Mouse (Mus musculus) ES-E14 (cell line): ENCODE data around the gene Tgm7. TPM values are rescaled to one million over a fixed set of nuclear protein-coding genes. Genes with fewer than 3 reads are reported as not detected.
"Not testable (repeated sequence)": the region's sequence is repeated elsewhere in the genome, so short reads cannot be mapped to it uniquely, and the experiment has no call there.

ENCODE experiments used
- DNase-seq: peaks from one replicate; pipeline ENCODE4 v3.0.0-alpha.2; 2013; ENCODE audit warnings: low read depth, low spot score
- H3K27ac ChIP-seq: 2 replicates; pipeline ENCODE4 v1.5.1; 2012; ENCODE audit warnings: low read depth, mild to moderate bottlenecking, low read length, moderate library complexity, mixed read lengths; ENCODE audit not compliant: poor library complexity, insufficient read depth, severe bottlenecking
- H3K36me3 ChIP-seq: 2 replicates; pipeline ENCODE4 v1.6.1; 2012; ENCODE audit warnings: mild to moderate bottlenecking, low read length, moderate library complexity, mixed read lengths; ENCODE audit not compliant: control insufficient read depth, poor library complexity, insufficient read depth, severe bottlenecking
- H3K4me1 ChIP-seq, 2 experiments: fragments of 150-350 bp in 1 of 2; sonication (generic) in 1 of 2; 2 replicates each; pipeline ENCODE4 v1.6.1; 2012; ENCODE audit warnings: low read length in 2 of 2, mild to moderate bottlenecking in 1 of 2, mixed read lengths in 1 of 2; ENCODE audit not compliant: control insufficient read depth in 2 of 2, insufficient read depth in 2 of 2, poor library complexity in 1 of 2
- H3K4me3 ChIP-seq, 2 experiments: fragments of 150-350 bp in 1 of 2; sonication (generic) in 1 of 2; 2 replicates each; pipeline ENCODE4 v1.5.1; 2012; ENCODE audit warnings: low read length in 2 of 2, low read depth in 1 of 2, mild to moderate bottlenecking in 1 of 2, mixed read lengths in 1 of 2; ENCODE audit not compliant: insufficient read depth in 1 of 2, poor library complexity in 1 of 2, severe bottlenecking in 1 of 2
- H3K9ac ChIP-seq: 2 replicates; pipeline ENCODE4 v1.6.1; 2012; ENCODE audit warnings: low read depth, mild to moderate bottlenecking, low read length, mixed read lengths; ENCODE audit not compliant: poor library complexity, insufficient read depth, severe bottlenecking
- H3K9me3 ChIP-seq: fragments of 150-350 bp; sonication (generic); 2 replicates; pipeline ENCODE4 v1.6.1; 2012; ENCODE audit warnings: low read depth, mild to moderate bottlenecking, low read length; ENCODE audit not compliant: control insufficient read depth, insufficient read depth
- CHD2 ChIP-seq: IDR thresholded peaks from 2 replicates; pipeline ENCODE4 v1.6.1; 2014; ENCODE audit warnings: mild to moderate bottlenecking, low read depth, low read length, inconsistent platforms
- HCFC1 ChIP-seq: IDR thresholded peaks from 2 replicates; pipeline ENCODE4 v1.6.1; 2012; ENCODE audit warnings: low read length, inconsistent platforms, borderline replicate concordance; ENCODE audit not compliant: insufficient read depth
- MAFK ChIP-seq: IDR thresholded peaks from 2 replicates; pipeline ENCODE4 v1.6.1; 2014; ENCODE audit warnings: mild to moderate bottlenecking, low read depth, low read length, inconsistent platforms; ENCODE audit not compliant: insufficient read depth
- ZC3H11A ChIP-seq: IDR thresholded peaks from 2 replicates; pipeline ENCODE4 v1.6.1; 2012; ENCODE audit warnings: low read depth, mild to moderate bottlenecking, inconsistent platforms, low read length, borderline replicate concordance
- ZNF384 ChIP-seq: IDR thresholded peaks from 2 replicates; pipeline ENCODE4 v1.6.1; 2012; ENCODE audit warnings: low read depth, low read length, inconsistent platforms
- in situ Hi-C, 2 experiments: fragments of 600-800 bp; cut with MboI; formaldehyde crosslinking; loops; one replicate each; pipeline ENCODE4 v1.15.1; 2025; ENCODE audit warnings: low sequenced_read_pairs in 2 of 2, inconsistent platforms in 1 of 2; ENCODE audit not compliant: unreplicated experiment in 2 of 2
- total RNA-seq: library from RNA; depleted of rRNA; stranded (reverse); fragments of 300-350 nt; gene quantifications from 2 replicates; pipeline ENCODE4 v1.2.3, GENCODE M21; 2012

Tgm7 gene
- total RNA-seq, 1 experiment = not detected

- DNase-seq = no peak
- Histone ChIP-seq H3K4me1 (no peaks in the 10 kb centered on the region; a peak in 1 of 4 replicates), H3K27ac (no peak overlapping the region), H3K9ac (no peak overlapping the region), H3K9me3 (no peaks in the 10 kb centered on the region), H3K36me3 (peaks cover 2% of the 10 kb centered on the region; the same call in 1 of the 2 replicates), H3K4me3 (no peak overlapping the region)
- in situ Hi-C loops = no loop called here
- TF ChIP-seq MAFK (no peak), CHD2 (no peak), ZC3H11A (no peak), HCFC1 (no peak), ZNF384 (no peak)
Observed at GRCm38 (mm10) chr2:121132822-121133221, 23.2 kb upstream of the Tgm7 start.

GRCm38 (mm10) chr2:121128865-121129620 is 19.4 kb upstream of the Tgm7 start:
- no peak for TF ChIP-seq ZNF384
- no peak for TF ChIP-seq ZC3H11A
- no peak for TF ChIP-seq HCFC1
- no peak for TF ChIP-seq MAFK
- TF ChIP-seq CHD2 = no peak
- no peak overlapping the region for H3K27ac ChIP-seq
- no peaks in the 10 kb centered on the region for H3K4me1 ChIP-seq
- no peaks in the 10 kb centered on the region for H3K9me3 ChIP-seq
- DNase-seq = no peak
- H3K4me3 ChIP-seq = no peak overlapping the region
- H3K36me3 ChIP-seq = no peaks in the 10 kb centered on the region
- H3K9ac ChIP-seq = no peak overlapping the region
- in situ Hi-C loops = no loop called here

DNA sequence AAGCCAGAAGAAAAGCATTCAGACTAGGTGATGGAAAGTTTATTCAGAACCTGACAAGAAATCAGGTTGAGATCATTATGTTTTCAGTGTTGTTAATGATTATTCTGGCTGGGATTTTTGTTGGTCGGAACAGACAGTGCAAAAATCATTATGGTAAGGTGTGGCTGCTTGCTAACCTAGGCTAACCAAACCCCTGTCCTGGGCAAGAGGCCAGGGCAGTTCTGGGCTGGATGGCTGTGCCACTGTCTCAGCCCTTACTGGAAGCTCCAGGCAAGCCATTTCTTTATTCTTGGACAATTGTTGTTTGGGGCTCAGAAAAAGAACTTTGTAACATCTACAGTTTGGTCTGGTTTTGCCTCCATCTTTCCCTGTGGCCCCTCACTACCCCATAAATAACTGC is 17.9 kb upstream of the Tgm7 start:
- Histone ChIP-seq H3K4me3 (no peak overlapping the region), H3K9ac (no peak overlapping the region), H3K4me1 (no peaks in the 10 kb centered on the region), H3K27ac (no peak overlapping the region), H3K36me3 (no peaks in the 10 kb centered on the region), H3K9me3 (no peaks in the 10 kb centered on the region)
- DNase-seq = no peak
- in situ Hi-C loops = no loop called here
- no peak for TF ChIP-seq CHD2
- no peak for TF ChIP-seq HCFC1
- no peak for TF ChIP-seq ZC3H11A

GRCm38 (mm10) chr2:121126302-121126701 is 16.7 kb upstream of the Tgm7 start:
- H3K4me3 ChIP-seq, H3K9me3 ChIP-seq, in situ Hi-C loops, H3K36me3 ChIP-seq, H3K27ac ChIP-seq, H3K9ac ChIP-seq, H3K4me1 ChIP-seq, DNase-seq: not testable (repeated sequence)

- H3K4me3 ChIP-seq = no peak overlapping the region
- H3K9me3 ChIP-seq = no peaks in the 10 kb centered on the region
- no peak overlapping the region for H3K9ac ChIP-seq
- no peak for DNase-seq
- H3K36me3 ChIP-seq = no peaks in the 10 kb centered on the region
- no peak overlapping the region for H3K27ac ChIP-seq
- TF ChIP-seq CHD2 = no peak
- no peak for TF ChIP-seq ZC3H11A
- no peak for TF ChIP-seq ZNF384
- no peak for TF ChIP-seq MAFK
- no peak for TF ChIP-seq HCFC1
- H3K4me1 ChIP-seq = no peaks in the 10 kb centered on the region
- in situ Hi-C loops = no loop called here
Observed at GRCm38 (mm10) chr2:121119260-121119659, 9.7 kb upstream of the Tgm7 start.
